Mouse (Mus musculus) kidney, postnatal 25 days (tissue): Measurements from ENCODE around the gene Snrpb2.

Experiments used
- DNase-seq, 2 experiments: peaks; one replicate each; pipeline ENCODE4 v3.0.0; 2021; ENCODE audit warnings: mixed read lengths in 2 of 2

Snrpb2 gene

GRCm38 (mm10) chr2:143062812-143063792, at the start of gene Snrpb2:
Gene Snrpb2, plus strand, starts transcription at chr2:143063039.
- DNase-seq = peak; percentile 94

- no peak for DNase-seq
Measured at GRCm38 (mm10) chr2:143013057-143013456, 49.8 kb upstream of the Snrpb2 start.

- DNase-seq = no peak
Measured at GRCm38 (mm10) chr2:143018084-143018483, 44.8 kb upstream of the Snrpb2 start.

GRCm38 (mm10) chr2:143018591-143019130, 44.2 kb upstream of the Snrpb2 start:
- DNase-seq = no peak

GRCm38 (mm10) chr2:143019727-143020126, 43.1 kb upstream of the Snrpb2 start:
- no peak for DNase-seq

GRCm38 (mm10) chr2:143023331-143023730, 39.5 kb upstream of the Snrpb2 start:
- no peak for DNase-seq

GRCm38 (mm10) chr2:143024226-143024625, 38.6 kb upstream of the Snrpb2 start:
- DNase-seq = no peak

- DNase-seq = no peak
Measured at GRCm38 (mm10) chr2:143031283-143031682, 31.6 kb upstream of the Snrpb2 start.

- DNase-seq = no peak
Measured at GRCm38 (mm10) chr2:143032378-143033255, 30.2 kb upstream of the Snrpb2 start.

GRCm38 (mm10) chr2:143034350-143035085, 28.3 kb upstream of the Snrpb2 start:
- DNase-seq = no peak

GRCm38 (mm10) chr2:143035086-143035593, 27.7 kb upstream of the Snrpb2 start:
- peak in 1 of 2 experiments; percentile 20 for DNase-seq

GRCm38 (mm10) chr2:143041596-143041995, 21.2 kb upstream of the Snrpb2 start:
- DNase-seq = no peak

- DNase-seq = no peak
Measured at GRCm38 (mm10) chr2:143055251-143055650, 7.6 kb upstream of the Snrpb2 start.

GRCm38 (mm10) chr2:143056736-143057135, 6.1 kb upstream of the Snrpb2 start:
- DNase-seq = no peak

- DNase-seq = no peak
Measured at GRCm38 (mm10) chr2:143062432-143062811, 417 bp upstream of the Snrpb2 start.

GRCm38 (mm10) chr2:143065914-143066313, 3.1 kb downstream of the Snrpb2 start:
- DNase-seq = no peak

GRCm38 (mm10) chr2:143078198-143078851, 15.5 kb downstream of the Snrpb2 start, which contains the start of gene Otor:
Gene Otor, plus strand, starts transcription at chr2:143078473.
- no peak for DNase-seq

GRCm38 (mm10) chr2:143081693-143082092, 18.9 kb downstream of the Snrpb2 start:
- DNase-seq = peak in 1 of 2 experiments; percentile 42

GRCm38 (mm10) chr2:143084852-143085397, 22.1 kb downstream of the Snrpb2 start:
- DNase-seq = no peak

GRCm38 (mm10) chr2:143089866-143090265, 27.0 kb downstream of the Snrpb2 start:
- DNase-seq = no peak

GRCm38 (mm10) chr2:143093726-143094125, 30.9 kb downstream of the Snrpb2 start:
- peak; percentile 54 to 62 for DNase-seq
